Mouse (Mus musculus) lung, postnatal 0 days (tissue): Measurements from ENCODE around the gene Pak1.

Experiments
- CTCF ChIP-seq: IDR thresholded peaks from 2 replicates; pipeline ENCODE4 v1.5.1; 2016; ENCODE audit warnings: antibody characterized with exemption, mild to moderate bottlenecking
- EP300 ChIP-seq: IDR thresholded peaks from 2 replicates; pipeline ENCODE4 v1.6.1; 2016; ENCODE audit warnings: antibody characterized with exemption, mild to moderate bottlenecking, control low read depth

- TF ChIP-seq EP300 (no peak), CTCF (no peak)
Observed at GRCm38 (mm10) chr7:97829091-97829490, 40.8 kb downstream of the Pak1 start.
